Mouse (Mus musculus) embryonic facial prominence, embryonic 15.5 days (tissue): ENCODE measurements around the gene Scgb1b30. TPM values are rescaled to one million over a fixed set of nuclear protein-coding genes. Genes with fewer than 3 reads are reported as not detected.
"Not testable (repeated sequence)": the region's sequence is repeated elsewhere in the genome, so short reads cannot be mapped to it uniquely, and the experiment has no call there.

Experiments used
- ATAC-seq: fragments of 200-750 bp; cut with Nextera tagmentation; 2 replicates; pipeline ENCODE4 v1.8.0; 2017; ENCODE audit warnings: low read depth, moderate TSS enrichment; ENCODE audit not compliant: insufficient number of reproducible peaks, low FRiP score, low TSS enrichment
- H3K27ac ChIP-seq: fragments of 300-500 bp; sonication (generic); replicated peaks from 2 replicates; pipeline ENCODE4 v1.5.1; 2015; ENCODE audit warnings: mild to moderate bottlenecking, inconsistent platforms
- H3K27me3 ChIP-seq: fragments of 300-500 bp; sonication (generic); 2 replicates; pipeline ENCODE4 v1.6.1; 2015; ENCODE audit warnings: inconsistent platforms
- H3K36me3 ChIP-seq: fragments of 300-500 bp; sonication (generic); 2 replicates; pipeline ENCODE4 v1.6.1; 2015; ENCODE audit warnings: mild to moderate bottlenecking, inconsistent platforms
- H3K4me1 ChIP-seq: fragments of 300-500 bp; sonication (generic); 2 replicates; pipeline ENCODE4 v1.6.1; 2015; ENCODE audit warnings: inconsistent platforms
- H3K4me2 ChIP-seq: fragments of 300-500 bp; sonication (generic); replicated peaks from 2 replicates; pipeline ENCODE4 v1.6.1; 2015; ENCODE audit warnings: mild to moderate bottlenecking, inconsistent platforms
- H3K4me3 ChIP-seq: fragments of 300-500 bp; sonication (generic); replicated peaks from 2 replicates; pipeline ENCODE4 v1.5.1; 2015; ENCODE audit warnings: mild to moderate bottlenecking, inconsistent platforms
- H3K9ac ChIP-seq: fragments of 300-500 bp; sonication (generic); 2 replicates; pipeline ENCODE4 v1.6.1; 2015; ENCODE audit warnings: inconsistent platforms
- H3K9me3 ChIP-seq: fragments of 300-500 bp; sonication (generic); replicated peaks from 2 replicates; pipeline ENCODE4 v1.6.1; 2016; ENCODE audit warnings: inconsistent platforms
- WGBS: fragments of 180-500 bp; shearing (Covaris S2); methylation state at CpG from one replicate; pipeline ENCODE4 v1.1.7; 2015; 5-methylcytosine and 5-hydroxymethylcytosine counted together
- polyA plus RNA-seq: library from polyadenylated mRNA; unstranded; fragments of >200 nt; fragmentation: Nextera tagmentation; extraction: Ambion mirVana; gene quantifications from 2 replicates; pipeline ENCODE4 v1.2.1, GENCODE M21; 2015

The Scgb1b30 gene
- polyA plus RNA-seq: not detected in 2 replicates

- Histone ChIP-seq H3K4me3 (no peak within 1 kb of the TSS), H3K4me1 (no peaks in the 10 kb centered on the region), H3K9me3 (no peaks in the 10 kb centered on the region; the same call in 1 of the 2 replicates), H3K36me3 (no peaks in the 10 kb centered on the region), H3K4me2 (no peak within 1 kb of the TSS), H3K27me3 (no peaks in the 10 kb centered on the region), H3K9ac (no peak within 1 kb of the TSS), H3K27ac (no peak within 1 kb of the TSS)
- 71% methylated on average over 3 of the region's 3 CpGs for WGBS
- ATAC-seq: no peak
These were observed at the start of gene Scgb1b30 for GRCm38 (mm10) chr7:34094911-34095481. Gene Scgb1b30 (plus strand): TSS chr7:34095431.

DNA sequence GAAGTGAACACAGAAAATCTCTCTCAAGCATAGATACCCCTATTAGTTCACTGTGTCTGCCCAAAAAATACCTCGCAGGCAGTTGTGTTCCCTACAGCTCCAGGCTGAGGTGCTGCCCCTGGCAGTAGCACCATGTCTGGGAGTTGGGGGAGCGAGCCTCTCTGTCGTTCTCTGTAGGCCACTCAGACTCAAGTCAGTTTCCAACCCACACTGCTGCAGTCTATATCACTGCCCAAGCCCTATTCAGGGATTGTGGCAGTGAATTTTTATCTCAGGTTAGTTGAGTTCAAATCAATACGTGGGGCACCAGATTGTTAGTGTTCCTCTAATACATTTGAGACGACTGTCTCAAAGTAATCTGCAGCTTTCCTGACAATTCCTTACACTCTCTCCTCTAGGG lies 27.1 kb upstream of the Scgb1b30 start:
- H3K4me1 ChIP-seq, H3K36me3 ChIP-seq, H3K27me3 ChIP-seq, ATAC-seq, H3K4me3 ChIP-seq, H3K4me2 ChIP-seq, H3K27ac ChIP-seq, H3K9me3 ChIP-seq, H3K9ac ChIP-seq: not testable (repeated sequence)
- 74% methylated on average over 5 of the region's 5 CpGs for WGBS

DNA sequence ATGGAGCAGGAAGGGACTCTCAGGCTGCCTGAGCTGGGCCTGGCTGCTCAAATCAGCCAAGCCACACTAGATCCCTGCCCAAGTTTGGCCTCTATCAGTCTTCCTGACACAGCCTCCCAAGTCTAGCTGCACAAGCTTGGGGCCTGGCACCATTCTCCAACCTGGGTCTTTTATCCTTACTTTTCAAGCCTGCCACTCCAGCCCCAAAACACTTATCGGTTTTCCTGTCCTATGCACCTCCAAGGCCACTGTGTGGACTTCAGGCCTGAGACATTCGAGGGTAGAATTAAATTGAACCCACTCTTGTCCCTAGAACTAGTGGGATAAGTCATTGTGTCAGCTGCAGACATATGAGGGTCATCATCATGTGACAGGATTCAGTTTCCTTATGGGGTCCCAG lies 4.8 kb downstream of the Scgb1b30 start:
- no peak overlapping the region for H3K4me3 ChIP-seq
- H3K27ac ChIP-seq: no peak overlapping the region
- no peak overlapping the region for H3K9ac ChIP-seq
- H3K4me1 ChIP-seq: no peaks in the 10 kb centered on the region
- no peaks in the 10 kb centered on the region for H3K27me3 ChIP-seq
- no peak overlapping the region for H3K4me2 ChIP-seq
- WGBS: 73% methylated on average over 2 of the region's 2 CpGs
- no peak for ATAC-seq
- H3K9me3 ChIP-seq: no peaks in the 10 kb centered on the region; the same call in 1 of the 2 replicates
- H3K36me3 ChIP-seq: no peaks in the 10 kb centered on the region

DNA sequence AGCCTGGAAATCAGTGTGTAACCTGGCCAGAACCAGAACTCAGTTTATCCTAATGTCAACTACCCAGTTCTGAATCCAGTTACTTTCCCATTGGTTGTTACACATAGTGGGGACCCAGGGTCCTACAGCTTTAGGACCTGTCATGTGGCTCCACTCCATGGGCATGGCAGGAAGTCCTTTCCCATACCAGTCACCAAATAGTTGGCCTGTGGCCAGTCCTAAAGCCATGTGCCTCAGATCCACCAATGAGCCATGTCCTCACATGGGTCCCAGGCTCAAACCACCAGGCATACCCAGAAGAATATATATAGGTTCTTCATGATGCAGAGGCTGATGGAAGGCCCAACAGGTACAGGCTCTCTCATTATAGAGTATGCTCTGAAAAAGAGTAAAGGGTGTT lies 6.0 kb downstream of the Scgb1b30 start:
- no peaks in the 10 kb centered on the region for H3K27me3 ChIP-seq

GRCm38 (mm10) chr7:34109190-34109589 lies 14.0 kb downstream of the Scgb1b30 start:
- Histone ChIP-seq H3K27ac (no peak overlapping the region), H3K4me3 (no peak overlapping the region), H3K27me3 (no peaks in the 10 kb centered on the region), H3K36me3 (peaks cover 35% of the 10 kb centered on the region), H3K9ac (no peak overlapping the region), H3K4me2 (no peak overlapping the region), H3K4me1 (no peaks in the 10 kb centered on the region), H3K9me3 (no peaks in the 10 kb centered on the region)
- 58% methylated on average over 5 of the region's 5 CpGs for WGBS
- peak; percentile 52; the same call in 1 of the 2 replicates for ATAC-seq

More for the DNA sequence above, 6.0 kb downstream of the Scgb1b30 start:
- H3K9me3 ChIP-seq: no peaks in the 10 kb centered on the region
- H3K27ac ChIP-seq: no peak overlapping the region
- no peaks in the 10 kb centered on the region for H3K36me3 ChIP-seq
- no peak overlapping the region for H3K9ac ChIP-seq
- no peak overlapping the region for H3K4me2 ChIP-seq
- no peaks in the 10 kb centered on the region for H3K4me1 ChIP-seq
- ATAC-seq: no peak
- no peak overlapping the region for H3K4me3 ChIP-seq

DNA sequence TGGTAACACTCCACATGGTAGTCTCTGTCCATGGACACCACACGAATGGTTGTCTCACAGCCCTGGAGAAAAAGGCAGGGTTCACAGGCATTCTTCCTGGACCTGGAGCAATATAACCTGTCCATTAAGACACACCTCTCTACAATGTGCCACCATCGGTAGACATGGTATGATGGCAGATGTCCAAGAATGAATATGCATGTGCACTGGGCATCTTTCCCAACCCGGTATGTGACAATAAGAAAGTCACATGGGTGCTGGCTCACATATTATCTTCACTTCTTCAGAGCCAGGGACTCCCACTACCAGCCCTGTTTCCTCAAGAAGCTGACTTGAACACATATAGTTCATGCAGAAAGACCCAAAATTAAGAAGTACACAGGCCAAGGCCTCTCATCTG lies 21.4 kb downstream of the Scgb1b30 start:
- H3K9me3 ChIP-seq: no peaks in the 10 kb centered on the region
- no peak overlapping the region for H3K4me2 ChIP-seq
- no peaks in the 10 kb centered on the region for H3K27me3 ChIP-seq
- no peak overlapping the region for H3K27ac ChIP-seq
- H3K4me1 ChIP-seq: peaks cover 6% of the 10 kb centered on the region
- no peak for ATAC-seq
- WGBS: 74% methylated on average over 3 of the region's 3 CpGs
- no peak overlapping the region for H3K4me3 ChIP-seq
- H3K9ac ChIP-seq: no peak overlapping the region
- peaks cover 70% of the 10 kb centered on the region for H3K36me3 ChIP-seq

- H3K4me3 ChIP-seq, H3K9me3 ChIP-seq, ATAC-seq, H3K9ac ChIP-seq, H3K4me2 ChIP-seq, H3K27ac ChIP-seq, H3K4me1 ChIP-seq, H3K27me3 ChIP-seq: not testable (repeated sequence)
- peaks cover 37% of the 10 kb centered on the region for H3K36me3 ChIP-seq
- WGBS: 7% methylated on average over 1 of the region's 1 CpGs
These were observed 25.4 kb downstream of the Scgb1b30 start for GRCm38 (mm10) chr7:34120636-34121035.

DNA sequence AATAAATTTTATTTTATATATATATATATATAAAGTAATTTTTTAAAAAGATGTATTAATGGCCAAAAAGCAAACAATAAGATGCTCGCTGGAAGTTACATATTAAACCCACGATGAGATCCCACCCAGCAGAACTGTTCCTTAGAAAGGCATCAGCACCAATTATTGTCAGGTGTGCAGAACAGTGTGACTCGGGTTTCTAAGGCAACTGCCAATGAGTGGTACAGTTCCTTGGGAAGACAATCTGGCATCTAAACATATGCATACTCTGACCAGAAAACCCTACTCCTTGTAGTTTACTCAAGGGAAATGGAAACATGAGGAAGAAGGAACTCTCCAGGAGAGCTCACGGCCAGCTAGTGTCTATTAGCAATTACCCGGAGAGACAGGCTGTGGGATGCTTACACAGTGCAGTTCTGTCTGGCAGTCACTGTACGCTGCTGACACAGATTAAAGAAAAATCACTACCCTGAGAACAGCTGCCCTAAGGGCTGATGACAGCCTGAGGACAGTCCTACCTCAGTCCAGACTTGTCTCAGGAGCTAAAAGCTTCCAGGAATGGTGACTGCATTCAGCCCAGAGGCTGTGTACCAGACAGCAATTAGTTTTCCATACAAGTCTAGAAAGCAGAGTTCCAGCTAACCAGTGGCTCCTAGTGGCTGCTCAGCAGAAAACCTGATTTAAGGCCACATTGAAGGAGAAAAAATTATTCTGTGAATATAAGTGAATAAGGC lies 27.9 kb downstream of the Scgb1b30 start:
- Histone ChIP-seq H3K9me3 (no peaks in the 10 kb centered on the region), H3K4me1 (peaks cover 6% of the 10 kb centered on the region), H3K4me3 (no peak overlapping the region), H3K4me2 (no peak overlapping the region), H3K36me3 (peaks cover 30% of the 10 kb centered on the region), H3K9ac (no peak overlapping the region), H3K27me3 (no peaks in the 10 kb centered on the region), H3K27ac (no peak overlapping the region)
- WGBS: 51% methylated on average over 6 of the region's 6 CpGs
- ATAC-seq: no peak

- ATAC-seq: no peak
- H3K9ac ChIP-seq: no peak overlapping the region
- H3K27ac ChIP-seq: no peak overlapping the region
- WGBS: 87% methylated on average over 9 of the region's 9 CpGs
- no peak overlapping the region for H3K4me2 ChIP-seq
- H3K27me3 ChIP-seq: no peaks in the 10 kb centered on the region
- H3K4me3 ChIP-seq: no peak overlapping the region
- H3K36me3 ChIP-seq: peaks cover 21% of the 10 kb centered on the region
- no peaks in the 10 kb centered on the region for H3K9me3 ChIP-seq
- peaks cover 9% of the 10 kb centered on the region for H3K4me1 ChIP-seq
These were observed 30.1 kb downstream of the Scgb1b30 start for GRCm38 (mm10) chr7:34125346-34125745.

DNA sequence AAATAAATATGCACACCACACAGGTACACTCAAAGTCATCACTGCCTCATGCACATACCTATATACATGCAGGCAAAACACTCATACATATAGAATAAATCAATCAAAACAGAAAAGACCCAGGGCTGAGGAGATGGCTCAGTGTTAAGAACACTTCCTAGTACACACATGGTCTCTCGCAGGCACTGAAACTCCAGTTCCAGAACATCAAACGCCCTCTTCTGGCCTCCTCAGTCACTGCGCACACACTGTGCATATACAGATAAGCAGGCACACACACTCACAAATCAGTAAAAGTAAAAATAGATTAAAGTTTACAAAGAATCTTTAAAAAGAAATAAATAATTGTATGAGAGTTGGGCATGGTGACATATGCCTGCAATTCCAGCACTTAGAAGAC lies 31.1 kb downstream of the Scgb1b30 start:
- Histone ChIP-seq H3K27me3 (no peaks in the 10 kb centered on the region), H3K27ac (no peak overlapping the region), H3K9me3 (no peaks in the 10 kb centered on the region), H3K4me2 (no peak overlapping the region), H3K4me3 (no peak overlapping the region), H3K4me1 (peaks cover 12% of the 10 kb centered on the region), H3K36me3 (peaks cover 21% of the 10 kb centered on the region), H3K9ac (no peak overlapping the region)
- no peak for ATAC-seq
- WGBS: 87% methylated on average over 3 of the region's 3 CpGs

GRCm38 (mm10) chr7:34131118-34131517 lies 35.9 kb downstream of the Scgb1b30 start:
- no peaks in the 10 kb centered on the region for H3K27me3 ChIP-seq
- H3K27ac ChIP-seq: no peak overlapping the region
- ATAC-seq: no peak
- H3K9ac ChIP-seq: no peak overlapping the region
- WGBS: 69% methylated on average over 3 of the region's 3 CpGs
- peak overlapping the region; percentile 70 for H3K4me2 ChIP-seq
- peaks cover 16% of the 10 kb centered on the region for H3K36me3 ChIP-seq
- H3K4me3 ChIP-seq: peak overlapping the region; percentile 82
- peaks cover 31% of the 10 kb centered on the region for H3K4me1 ChIP-seq
- no peaks in the 10 kb centered on the region for H3K9me3 ChIP-seq

- Histone ChIP-seq H3K27ac (peak overlapping the region; percentile 86; the same call in 1 of the 2 replicates), H3K9me3 (no peaks in the 10 kb centered on the region), H3K4me2 (peak overlapping the region; percentile 70), H3K27me3 (no peaks in the 10 kb centered on the region), H3K4me1 (peaks cover 31% of the 10 kb centered on the region), H3K4me3 (peak overlapping the region; percentile 82), H3K36me3 (peaks cover 8% of the 10 kb centered on the region), H3K9ac (peak overlapping the region; percentile 94)
- no peak for ATAC-seq
- 2% methylated on average over 3 of the region's 3 CpGs for WGBS
These were observed 36.7 kb downstream of the Scgb1b30 start for GRCm38 (mm10) chr7:34131959-34132354.
